Mouse (Mus musculus): ENCODE data around the gene Tbck. TPM values are rescaled to one million over a fixed set of nuclear protein-coding genes. Genes with fewer than 3 reads are reported as not detected.

Gene Tbck
- polyA plus RNA-seq, 1 experiment from 2014 or later: 12.8 TPM

DNA sequence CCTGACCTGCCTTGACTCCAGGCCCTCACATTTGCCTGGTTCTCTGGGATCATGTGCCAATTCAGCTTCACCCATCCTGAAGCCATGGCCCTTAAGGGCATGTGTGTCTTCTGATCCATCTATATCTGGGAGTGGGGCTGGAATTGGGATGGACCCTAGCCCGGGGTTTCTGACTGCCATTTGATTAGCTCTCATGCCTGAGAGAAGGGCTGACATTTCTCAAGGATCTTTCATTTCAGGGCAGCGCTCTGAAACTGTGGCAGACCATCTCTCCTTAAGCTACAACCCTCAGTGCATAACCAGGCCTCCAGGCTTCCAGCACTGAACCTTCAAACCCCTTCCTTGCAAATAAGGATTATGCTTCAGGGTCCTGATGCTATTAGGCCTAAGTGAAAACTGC, 166.5 kb downstream of the Tbck start:
- TF ChIP-seq CTCF (IDR thresholded peaks at IDR 0.05): no peak
- no peaks in the 10 kb centered on the region for H3K27me3 ChIP-seq
- POLR2A ChIA-PET: interaction anchor here (0.6 kb wide), 1 partner anchor 22 kb away, joined by 6 read pairs; no protein-coding TSS in a partner anchor
- CTCF ChIA-PET: no interaction called here
- ATAC-seq (no peak), DNase-seq (ENCODE audit: low read depth, low spot score) (no peak)
- in situ Hi-C loops (cut with MboI; ENCODE audit: low pct_unique_long_range_greater_than_20kb): no loop called here

GRCm38 (mm10) chr3:132851417-132851816, 167.5 kb downstream of the Tbck start:
- in situ Hi-C loops (cut with MboI; ENCODE audit: low pct_unique_long_range_greater_than_20kb): no loop called here
- no peak for TF ChIP-seq CTCF (IDR thresholded peaks at IDR 0.05)
- DNase-seq (ENCODE audit: low read depth, low spot score): no peak
- ChIA-PET CTCF (no interaction called here), POLR2A (interaction anchor here (0.7 kb wide), 1 partner anchor 62 kb away, joined by 3 read pairs; no protein-coding TSS in a partner anchor)
- no peaks in the 10 kb centered on the region for H3K27me3 ChIP-seq
- ATAC-seq: no peak

DNA sequence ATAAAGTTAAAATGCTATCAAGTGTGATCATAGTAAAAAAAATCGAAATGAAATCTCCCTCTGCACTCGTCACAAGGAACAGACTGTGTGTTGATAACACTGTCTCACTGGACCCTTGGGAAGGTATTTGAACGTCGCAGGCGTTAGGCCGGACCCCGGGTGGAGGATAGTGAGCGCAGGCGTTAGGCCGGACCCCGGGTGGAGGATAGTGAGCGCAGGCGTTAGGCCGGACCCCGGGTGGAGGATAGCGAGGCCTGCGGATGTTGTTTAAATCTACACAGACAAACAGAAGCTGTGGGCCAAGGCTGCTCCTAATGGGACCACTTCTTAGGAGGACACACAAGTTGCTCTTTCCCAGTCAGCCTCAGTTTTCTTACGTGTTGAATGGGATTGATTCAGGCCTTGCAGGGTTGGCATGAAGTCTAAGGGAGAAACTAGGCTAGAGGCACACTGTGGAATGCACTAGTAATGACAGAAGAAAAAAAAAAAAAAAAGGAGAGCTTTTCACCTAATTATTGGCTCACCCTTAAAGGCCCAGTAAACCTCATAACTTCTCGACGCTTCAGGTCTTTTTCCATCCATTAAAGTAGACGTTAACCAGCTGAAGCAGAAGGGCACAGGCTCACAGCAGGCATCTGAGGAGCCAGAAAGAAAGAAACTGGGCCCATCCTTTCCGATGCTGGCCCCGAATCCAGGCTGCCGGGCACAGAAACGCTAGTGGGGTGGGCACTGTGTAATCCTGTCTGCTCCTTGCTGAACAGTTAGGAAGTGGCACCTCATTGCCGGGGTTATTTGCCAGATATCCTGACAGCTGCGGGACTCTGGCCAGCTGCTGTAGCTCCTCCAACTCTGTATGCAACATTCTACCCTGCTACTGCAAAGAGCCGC, 168.1 kb downstream of the Tbck start:
- ChIA-PET CTCF (interaction anchor here (0.7 to 1.5 kb wide), 3 partner anchors 9 to 34 kb away, joined by 3 to 8 read pairs (median 3); no protein-coding TSS in a partner anchor), POLR2A (interaction anchor here (0.7 kb wide), 1 partner anchor 61 kb away, joined by 3 read pairs; no protein-coding TSS in a partner anchor)
- no peak for DNase-seq (ENCODE audit: low read depth, low spot score)
- H3K27me3 ChIP-seq: no peaks in the 10 kb centered on the region
- no peak for TF ChIP-seq CTCF (IDR thresholded peaks at IDR 0.05)
- in situ Hi-C loops (cut with MboI; ENCODE audit: low pct_unique_long_range_greater_than_20kb): no loop called here
- ATAC-seq: no peak

- ChIA-PET POLR2A (no interaction called here), CTCF (interaction anchor here (0.7 to 1.4 kb wide), 4 partner anchors 11 to 230 kb away, joined by 3 to 5 read pairs (median 4); no protein-coding TSS in a partner anchor)
- in situ Hi-C loops (cut with MboI; ENCODE audit: low pct_unique_long_range_greater_than_20kb): no loop called here
- TF ChIP-seq CTCF (IDR thresholded peaks at IDR 0.05): no peak
- ATAC-seq (no peak), DNase-seq (ENCODE audit: low read depth, low spot score) (no peak)
- H3K27me3 ChIP-seq: no peaks in the 10 kb centered on the region
Observed at GRCm38 (mm10) chr3:132854271-132854670, 170.3 kb downstream of the Tbck start.

DNA sequence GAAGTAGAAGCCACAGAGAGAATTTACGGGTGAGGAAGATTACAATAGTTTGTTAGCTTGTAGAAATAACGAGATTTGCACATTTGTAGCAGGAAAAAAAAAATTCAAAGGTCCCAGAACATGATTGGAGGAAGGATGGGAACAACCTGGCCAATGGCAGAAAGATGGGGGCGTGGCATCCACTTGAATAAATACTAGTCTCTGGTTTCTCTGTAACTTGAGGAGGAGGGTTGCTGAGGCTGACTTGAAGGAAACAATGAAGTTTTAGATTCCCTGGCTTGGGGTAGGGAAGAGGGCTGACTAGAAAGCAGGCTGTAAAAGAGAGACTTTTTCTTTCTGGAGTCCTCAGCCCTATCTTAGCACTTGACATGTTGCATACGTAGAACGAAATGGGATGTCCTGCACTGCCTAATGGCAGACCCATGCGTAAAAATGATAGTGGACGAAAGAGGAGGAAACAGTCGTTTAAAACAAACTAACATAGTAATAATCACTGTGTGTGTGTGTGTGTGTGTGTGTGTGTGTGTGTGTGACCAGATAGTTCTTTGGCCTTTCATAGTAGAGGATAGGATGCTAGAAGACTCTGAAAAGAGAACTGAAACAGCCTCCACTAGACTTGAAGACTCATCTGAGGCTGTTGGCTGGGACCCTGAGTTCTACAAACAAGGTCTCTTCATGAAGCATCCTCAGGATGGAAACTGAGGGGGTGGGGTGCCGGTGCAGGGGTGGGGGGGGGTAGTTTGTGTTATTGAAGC, 171.7 kb downstream of the Tbck start:
- POLR2A ChIA-PET: no interaction called here
- CTCF ChIA-PET: interaction anchor here (1.3 to 1.4 kb wide), 2 partner anchors 10 to 17 kb away, joined by 3 to 5 read pairs; no protein-coding TSS in a partner anchor
- no peaks in the 10 kb centered on the region for H3K27me3 ChIP-seq
- in situ Hi-C loops (cut with MboI; ENCODE audit: low pct_unique_long_range_greater_than_20kb): no loop called here
- no peak for DNase-seq (ENCODE audit: low read depth, low spot score)
- no peak for ATAC-seq
- TF ChIP-seq CTCF (IDR thresholded peaks at IDR 0.05): no peak

GRCm38 (mm10) chr3:132856651-132857050, 172.7 kb downstream of the Tbck start:
- in situ Hi-C loops (cut with MboI; ENCODE audit: low pct_unique_long_range_greater_than_20kb): no loop called here
- no peak for TF ChIP-seq CTCF (IDR thresholded peaks at IDR 0.05)
- POLR2A ChIA-PET: no interaction called here
- no peak for ATAC-seq
- CTCF ChIA-PET: no interaction called here
- no peaks in the 10 kb centered on the region for H3K27me3 ChIP-seq
- no peak for DNase-seq (ENCODE audit: low read depth, low spot score)

DNA sequence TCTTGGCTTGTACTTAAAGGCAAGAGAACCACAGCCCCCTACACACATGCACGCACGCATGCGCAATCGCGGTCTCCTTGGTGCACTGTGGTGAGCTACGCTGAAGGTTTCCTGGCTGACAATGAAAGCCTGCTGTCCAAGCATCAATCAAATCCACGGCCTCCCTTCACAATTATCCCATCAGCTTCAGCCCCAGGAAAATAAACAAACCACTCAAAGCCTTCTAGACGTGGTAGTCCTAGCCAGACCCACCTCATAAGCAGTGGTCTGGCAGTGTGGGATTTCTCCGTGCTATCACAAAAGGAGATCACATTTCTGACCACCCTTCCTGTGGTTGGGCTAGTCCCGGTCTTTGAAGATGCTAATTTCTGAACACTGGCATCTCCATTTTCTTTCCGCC, 174.9 kb downstream of the Tbck start:
- no peaks in the 10 kb centered on the region for H3K27me3 ChIP-seq
- no peak for ATAC-seq
- TF ChIP-seq CTCF (IDR thresholded peaks at IDR 0.05): no peak
- DNase-seq (ENCODE audit: low read depth, low spot score): no peak
- POLR2A ChIA-PET: no interaction called here
- in situ Hi-C loops (cut with MboI; ENCODE audit: low pct_unique_long_range_greater_than_20kb): no loop called here
- CTCF ChIA-PET: interaction anchor here (1.3 kb wide), 1 partner anchor 11 kb away, joined by 3 read pairs; no protein-coding TSS in a partner anchor

DNA sequence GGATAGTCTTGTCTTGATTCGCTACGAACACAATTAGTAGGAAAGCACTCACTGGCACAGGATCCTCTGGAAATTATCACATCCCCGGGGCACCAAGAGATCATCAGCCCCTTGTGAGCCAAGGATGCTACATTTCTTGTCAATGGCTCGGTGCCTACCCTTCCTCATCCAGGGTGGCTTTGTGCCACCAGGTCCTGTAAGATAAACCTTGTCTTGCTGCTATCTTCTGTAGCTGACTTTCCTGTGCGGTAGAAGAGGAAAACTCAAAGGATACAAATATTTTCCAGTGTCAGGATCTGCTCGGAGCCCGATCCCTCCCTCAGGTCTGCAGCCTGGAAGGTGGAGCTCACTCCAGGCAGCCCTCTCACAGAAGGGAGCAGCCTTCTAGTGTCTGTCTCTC, 175.6 kb downstream of the Tbck start:
- no peaks in the 10 kb centered on the region for H3K27me3 ChIP-seq
- ATAC-seq: no peak
- DNase-seq (ENCODE audit: low read depth, low spot score): no peak
- TF ChIP-seq CTCF (IDR thresholded peaks at IDR 0.05): no peak
- POLR2A ChIA-PET: no interaction called here
- CTCF ChIA-PET: interaction anchor here (1.3 to 1.4 kb wide), 2 partner anchors 11 to 63 kb away, joined by 3 to 5 read pairs; no protein-coding TSS in a partner anchor
- in situ Hi-C loops (cut with MboI; ENCODE audit: low pct_unique_long_range_greater_than_20kb): no loop called here

GRCm38 (mm10) chr3:132860796-132861195, 176.9 kb downstream of the Tbck start:
- ChIA-PET POLR2A (no interaction called here), CTCF (interaction anchor here (1.0 to 1.4 kb wide), 2 partner anchors 8 to 62 kb away, joined by 3 to 5 read pairs; no protein-coding TSS in a partner anchor)
- TF ChIP-seq CTCF (IDR thresholded peaks at IDR 0.05): no peak
- no peaks in the 10 kb centered on the region for H3K27me3 ChIP-seq
- in situ Hi-C loops (cut with MboI; ENCODE audit: low pct_unique_long_range_greater_than_20kb): no loop called here
- no peak for ATAC-seq
- DNase-seq (ENCODE audit: low read depth, low spot score): no peak

GRCm38 (mm10) chr3:132863843-132864242, 179.9 kb downstream of the Tbck start:
- H3K27me3 ChIP-seq: no peaks in the 10 kb centered on the region
- TF ChIP-seq CTCF (IDR thresholded peaks at IDR 0.05): no peak
- in situ Hi-C loops (cut with MboI; ENCODE audit: low pct_unique_long_range_greater_than_20kb): no loop called here
- POLR2A ChIA-PET: no interaction called here
- DNase-seq (ENCODE audit: low read depth, low spot score) (no peak), ATAC-seq (no peak)
- CTCF ChIA-PET: interaction anchor here (0.8 to 2.3 kb wide), 3 partner anchors 27 to 116 kb away, joined by 3 to 7 read pairs (median 3); no protein-coding TSS in a partner anchor

All from Patski (cell line).